In the genomic region with DNA sequence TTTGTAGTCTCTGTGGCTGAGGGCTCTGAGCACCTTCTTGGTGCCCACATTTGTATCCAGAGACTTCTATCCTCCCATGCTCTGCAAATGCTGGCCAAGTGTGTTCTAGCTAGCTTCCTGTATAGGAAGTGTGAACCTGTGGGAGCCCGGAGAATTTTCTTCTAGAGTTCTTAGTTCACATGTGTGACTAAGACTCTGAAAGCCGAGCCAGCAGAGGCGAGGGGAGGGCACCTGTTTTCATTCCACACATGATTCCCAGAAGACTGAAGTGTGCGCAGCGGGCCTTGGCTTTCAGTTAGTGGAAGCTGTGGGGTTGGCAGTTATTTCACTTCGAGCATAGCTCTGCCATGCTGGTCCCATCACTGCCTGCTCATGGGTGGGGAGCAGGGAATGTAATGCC, we compare ENCODE assay signal across 12 mouse cellular contexts. TPM values are rescaled to one million over a fixed set of nuclear protein-coding genes. Genes with fewer than 3 reads are reported as not detected.
DNase-seq lines count a peak whose midpoint lies in the region; ATAC-seq lines count a peak whose summit lies in the region.
"Had no signal": no experiment of that assay in that cellular context is flagged by ENCODE, and none has a peak within 500 bp of the region (broad histone marks: within the 10 kb centered on the region; RNA-seq: fewer than 3 reads in every experiment).

No protein-coding gene starts in this region.

- peak overlapping the region; percentile 67 for H3K4me3 ChIP-seq in forebrain, embryonic 15.5 days
- H3K4me3 ChIP-seq in midbrain, embryonic 10.5 days = peak overlapping the region; percentile 81; the same call in 1 of the 2 replicates
- H3K4me3 ChIP-seq: liver, embryonic 13.5 days had no signal

- peak overlapping the region; percentile 97 for H3K27ac ChIP-seq in forebrain, embryonic 15.5 days (replicated peaks)
- H3K27ac ChIP-seq in midbrain, embryonic 10.5 days (replicated peaks) = no peak overlapping the region
- H3K27ac ChIP-seq: liver, embryonic 13.5 days; stomach, postnatal 0 days had no signal

- H3K4me2 ChIP-seq in forebrain, embryonic 15.5 days (replicated peaks) = peak overlapping the region; percentile 54
- H3K4me2 ChIP-seq: liver, embryonic 13.5 days had no signal

- H3K27me3 ChIP-seq in forebrain, embryonic 15.5 days = no peaks in the 10 kb centered on the region
- H3K27me3 ChIP-seq in midbrain, embryonic 10.5 days (ENCODE audit: low read depth, poor library complexity, severe bottlenecking) = peaks cover 28% of the 10 kb centered on the region

- ATAC-seq in forebrain, embryonic 15.5 days (replicated peaks) = no peak
- ATAC-seq in CD4-positive, CD25-positive, alpha-beta regulatory T cell, adult 4 months = no peak
- ATAC-seq: intestine, postnatal 0 days had no signal

- no peaks in the 10 kb centered on the region for H3K9me3 ChIP-seq in forebrain, embryonic 15.5 days
- no peaks in the 10 kb centered on the region for H3K9me3 ChIP-seq in midbrain, embryonic 10.5 days (replicated peaks)
- H3K9me3 ChIP-seq: liver, embryonic 13.5 days had no signal

- peaks cover 48% of the 10 kb centered on the region for H3K4me1 ChIP-seq in forebrain, embryonic 15.5 days
- H3K4me1 ChIP-seq in midbrain, embryonic 10.5 days = peaks cover 34% of the 10 kb centered on the region
- H3K4me1 ChIP-seq: liver, embryonic 13.5 days had no signal

- peaks cover 20% of the 10 kb centered on the region for H3K36me3 ChIP-seq in forebrain, embryonic 15.5 days
- peaks cover 18% of the 10 kb centered on the region for H3K36me3 ChIP-seq in midbrain, embryonic 10.5 days
- H3K36me3 ChIP-seq: liver, embryonic 13.5 days had no signal

- 36% methylated on average over 6 of the region's 6 CpGs for WGBS in forebrain, embryonic 15.5 days
- 84% methylated on average over 6 of the region's 6 CpGs for WGBS in midbrain, embryonic 10.5 days

- peak overlapping the region; percentile 87 for H3K9ac ChIP-seq in forebrain, embryonic 15.5 days (replicated peaks)
- H3K9ac ChIP-seq: liver, embryonic 13.5 days had no signal

- DNase-seq in left cerebral cortex, adult 18-20 months (ENCODE audit: low spot score in 2 of 2) = peak; percentile 44 to 62
- DNase-seq in left cerebral cortex, adult 11 months (ENCODE audit: low spot score) = no peak
- DNase-seq in midbrain, embryonic 10.5 days (ENCODE audit: low spot score) = no peak
- DNase-seq in right cerebral cortex, postnatal 4 days = peak; percentile 22
- no peak for DNase-seq in adrenal gland, postnatal 14 days
- no peak for DNase-seq in gastrocnemius, postnatal 10 days
- DNase-seq: liver, embryonic 13.5 days had no signal

RNA-seq across cellular contexts. Expression of a gene that starts 1.9 kb away (rescaled TPM):
- total RNA-seq in left cerebral cortex, adult 18-20 months (2021) = 100 to 1,000 TPM; 785 to 850 TPM
- polyA plus RNA-seq in forebrain, embryonic 15.5 days (2015; fragmentation: Nextera tagmentation; extraction: Ambion mirVana) = 253 TPM in 2 replicates
- 42.2 and 72.4 TPM in 2 replicates for polyA plus RNA-seq in midbrain, embryonic 10.5 days (2016; fragmentation: Nextera tagmentation; extraction: Ambion mirVana)
- under 1 TPM; 0.16 to 0.50 TPM for polyA plus RNA-seq in CD4-positive, CD25-positive, alpha-beta regulatory T cell, adult 4 months (2017; shearing (Covaris generic))
- 5.0 and 16.9 TPM in 2 replicates for total RNA-seq in adrenal gland, postnatal 14 days (2021)
- total RNA-seq in gastrocnemius, postnatal 10 days (2021) = 10 to 100 TPM; 20.5 to 29.9 TPM
- total RNA-seq: MEL had no signal

Comparison
In these comparisons a context has a peak if more than half of its experiments do, and no peak if none do; other contexts are left out.
1. DNase-seq: peak in left cerebral cortex, adult 18-20 months (2 of 2) and right cerebral cortex, postnatal 4 days (single experiment); none in left cerebral cortex, adult 11 months (single experiment), midbrain, embryonic 10.5 days (single experiment), adrenal gland, postnatal 14 days (single experiment) and gastrocnemius, postnatal 10 days (single experiment).
2. RNA of a gene that starts 1.9 kb away (total RNA-seq): 785 to 850 TPM in left cerebral cortex, adult 18-20 months; 20.5 to 29.9 TPM in gastrocnemius, postnatal 10 days and 5.0 to 16.9 TPM in adrenal gland, postnatal 14 days; every median in the first group is over 10 times any median in the second.